Mouse (Mus musculus): Measurements from ENCODE around the gene Dscam. TPM values are rescaled to one million over a fixed set of nuclear protein-coding genes. Genes with fewer than 3 reads are reported as not detected.

Gene Dscam
- total and polyA plus RNA-seq, 2 experiments, result not detected

- Histone ChIP-seq H3K4me3 (ENCODE audit: insufficient read depth, low read depth, low read length) (no peak overlapping the region), H3K9ac (ENCODE audit: low read depth, low read length) (no peak overlapping the region)
- TF ChIP-seq CTCF (IDR thresholded peaks at IDR 0.05; ENCODE audit: low read depth, low read length) (no peak), POLR2A (IDR thresholded peaks at IDR 0.05; ENCODE audit: extremely low read depth, insufficient read depth, low read length) (no peak)
Observed at GRCm38 (mm10) chr16:96711935-96712334, 458.6 kb downstream of the Dscam start.

DNA sequence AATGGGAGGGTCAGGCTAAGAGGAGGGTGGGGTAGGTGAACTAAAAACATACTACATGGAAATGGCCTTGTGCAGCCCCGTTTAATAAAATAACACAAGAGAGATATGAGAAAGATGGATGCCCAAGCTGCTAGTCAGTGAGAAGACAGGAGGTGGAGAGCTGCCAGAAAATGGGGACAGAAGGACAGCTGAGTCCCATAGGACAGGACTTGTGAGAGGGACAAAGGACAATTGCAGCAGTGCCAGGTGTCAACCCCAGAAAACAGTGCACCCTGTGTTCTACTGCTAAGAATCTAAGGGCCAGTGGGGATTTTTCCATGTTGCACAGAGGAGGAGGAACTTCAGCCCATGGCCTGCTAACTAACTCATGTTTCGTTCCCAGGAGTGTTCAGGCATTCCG lies 470.0 kb downstream of the Dscam start:
- Histone ChIP-seq H3K4me3 (ENCODE audit: insufficient read depth, low read depth, low read length) (no peak overlapping the region), H3K4me1 (ENCODE audit: control insufficient read depth, insufficient read depth, low read length) (no peaks in the 10 kb centered on the region), H3K79me2 (ENCODE audit: control insufficient read depth, insufficient read depth, low read length) (no peaks in the 10 kb centered on the region), H3K27ac (replicated peaks; ENCODE audit: insufficient read depth, low read depth, low read length) (no peak overlapping the region), H3K9ac (ENCODE audit: low read depth, low read length) (no peak overlapping the region), H3K36me3 (ENCODE audit: control insufficient read depth, insufficient read depth, low read length) (no peaks in the 10 kb centered on the region), H3K27me3 (ENCODE audit: control insufficient read depth, insufficient read depth, low read length) (no peaks in the 10 kb centered on the region)
- WGBS, result 87% methylated on average over 3 of the region's 3 CpGs
- TF ChIP-seq CTCF (IDR thresholded peaks at IDR 0.05; ENCODE audit: low read depth, low read length), result no peak
- TF ChIP-seq POLR2A (IDR thresholded peaks at IDR 0.05; ENCODE audit: extremely low read depth, insufficient read depth, low read length), result no peak
- DNase-seq (ENCODE audit: extremely low read depth, low read depth, low spot score), result peak; percentile 10

More at GRCm38 (mm10) chr16:96711935-96712334, 458.6 kb downstream of the Dscam start:
- H3K36me3 ChIP-seq (ENCODE audit: control insufficient read depth, insufficient read depth, low read length), result no peaks in the 10 kb centered on the region
- H3K79me2 ChIP-seq (ENCODE audit: control insufficient read depth, insufficient read depth, low read length), result no peaks in the 10 kb centered on the region
- DNase-seq (ENCODE audit: extremely low read depth, low read depth, low spot score), result no peak
- H3K4me1 ChIP-seq (ENCODE audit: control insufficient read depth, insufficient read depth, low read length), result no peaks in the 10 kb centered on the region
- H3K27ac ChIP-seq (replicated peaks; ENCODE audit: insufficient read depth, low read depth, low read length), result no peak overlapping the region
- WGBS, result 45% methylated on average over 4 of the region's 4 CpGs
- no peaks in the 10 kb centered on the region for H3K27me3 ChIP-seq (ENCODE audit: control insufficient read depth, insufficient read depth, low read length)

GRCm38 (mm10) chr16:96695882-96696281 lies 474.7 kb downstream of the Dscam start:
- no peaks in the 10 kb centered on the region for H3K79me2 ChIP-seq (ENCODE audit: control insufficient read depth, insufficient read depth, low read length)
- no peaks in the 10 kb centered on the region for H3K27me3 ChIP-seq (ENCODE audit: control insufficient read depth, insufficient read depth, low read length)
- no peak overlapping the region for H3K9ac ChIP-seq (ENCODE audit: low read depth, low read length)
- TF ChIP-seq POLR2A (IDR thresholded peaks at IDR 0.05; ENCODE audit: extremely low read depth, insufficient read depth, low read length) (no peak), CTCF (IDR thresholded peaks at IDR 0.05; ENCODE audit: low read depth, low read length) (no peak)
- WGBS, result 85% methylated on average over 4 of the region's 4 CpGs
- no peak for DNase-seq (ENCODE audit: extremely low read depth, low read depth, low spot score)
- H3K4me1 ChIP-seq (ENCODE audit: control insufficient read depth, insufficient read depth, low read length), result no peaks in the 10 kb centered on the region
- no peaks in the 10 kb centered on the region for H3K36me3 ChIP-seq (ENCODE audit: control insufficient read depth, insufficient read depth, low read length)
- H3K27ac ChIP-seq (replicated peaks; ENCODE audit: insufficient read depth, low read depth, low read length), result no peak overlapping the region
- no peak overlapping the region for H3K4me3 ChIP-seq (ENCODE audit: insufficient read depth, low read depth, low read length)

GRCm38 (mm10) chr16:96691576-96691975 lies 479.0 kb downstream of the Dscam start:
- Histone ChIP-seq H3K9ac (ENCODE audit: low read depth, low read length) (no peak overlapping the region), H3K79me2 (ENCODE audit: control insufficient read depth, insufficient read depth, low read length) (no peaks in the 10 kb centered on the region), H3K36me3 (ENCODE audit: control insufficient read depth, insufficient read depth, low read length) (no peaks in the 10 kb centered on the region), H3K4me1 (ENCODE audit: control insufficient read depth, insufficient read depth, low read length) (no peaks in the 10 kb centered on the region), H3K27ac (replicated peaks; ENCODE audit: insufficient read depth, low read depth, low read length) (no peak overlapping the region), H3K27me3 (ENCODE audit: control insufficient read depth, insufficient read depth, low read length) (no peaks in the 10 kb centered on the region), H3K4me3 (ENCODE audit: insufficient read depth, low read depth, low read length) (no peak overlapping the region)
- no peak for TF ChIP-seq CTCF (IDR thresholded peaks at IDR 0.05; ENCODE audit: low read depth, low read length)
- TF ChIP-seq POLR2A (IDR thresholded peaks at IDR 0.05; ENCODE audit: extremely low read depth, insufficient read depth, low read length), result no peak
- 80% methylated on average over 6 of the region's 6 CpGs for WGBS
- no peak for DNase-seq (ENCODE audit: extremely low read depth, low read depth, low spot score)

GRCm38 (mm10) chr16:96690052-96690451 lies 480.5 kb downstream of the Dscam start:
- Histone ChIP-seq H3K27ac (replicated peaks; ENCODE audit: insufficient read depth, low read depth, low read length) (no peak overlapping the region), H3K27me3 (ENCODE audit: control insufficient read depth, insufficient read depth, low read length) (no peaks in the 10 kb centered on the region), H3K36me3 (ENCODE audit: control insufficient read depth, insufficient read depth, low read length) (no peaks in the 10 kb centered on the region), H3K4me3 (ENCODE audit: insufficient read depth, low read depth, low read length) (no peak overlapping the region), H3K79me2 (ENCODE audit: control insufficient read depth, insufficient read depth, low read length) (no peaks in the 10 kb centered on the region), H3K4me1 (ENCODE audit: control insufficient read depth, insufficient read depth, low read length) (no peaks in the 10 kb centered on the region), H3K9ac (ENCODE audit: low read depth, low read length) (no peak overlapping the region)
- WGBS, result 50% methylated on average over 2 of the region's 2 CpGs
- DNase-seq (ENCODE audit: extremely low read depth, low read depth, low spot score), result no peak
- no peak for TF ChIP-seq POLR2A (IDR thresholded peaks at IDR 0.05; ENCODE audit: extremely low read depth, insufficient read depth, low read length)
- TF ChIP-seq CTCF (IDR thresholded peaks at IDR 0.05; ENCODE audit: low read depth, low read length), result no peak

DNA sequence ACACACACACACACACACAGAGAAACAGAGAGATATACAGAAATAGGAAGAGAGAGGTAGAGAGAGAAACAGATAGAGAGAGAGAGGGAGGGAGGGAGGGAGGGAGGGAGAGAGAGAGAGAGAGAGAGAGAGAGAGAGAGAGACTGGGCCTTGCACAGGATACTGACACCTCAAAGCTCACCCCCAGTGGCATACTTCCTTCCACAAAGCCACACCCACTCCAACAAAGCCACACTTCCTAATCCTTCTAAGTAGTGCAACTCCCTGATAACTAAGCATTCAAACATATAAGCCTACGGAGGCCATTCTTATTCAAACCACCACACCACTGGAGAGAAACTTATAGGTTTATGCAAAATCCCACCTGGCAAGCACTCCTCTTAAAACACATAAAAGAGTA lies 481.1 kb downstream of the Dscam start:
- 39% methylated on average over 1 of the region's 1 CpGs for WGBS
- TF ChIP-seq CTCF (IDR thresholded peaks at IDR 0.05; ENCODE audit: low read depth, low read length) (no peak), POLR2A (IDR thresholded peaks at IDR 0.05; ENCODE audit: extremely low read depth, insufficient read depth, low read length) (no peak)
- DNase-seq (ENCODE audit: extremely low read depth, low read depth, low spot score), result no peak
- H3K27me3 ChIP-seq (ENCODE audit: control insufficient read depth, insufficient read depth, low read length), result no peaks in the 10 kb centered on the region
- H3K4me1 ChIP-seq (ENCODE audit: control insufficient read depth, insufficient read depth, low read length), result no peaks in the 10 kb centered on the region
- no peaks in the 10 kb centered on the region for H3K36me3 ChIP-seq (ENCODE audit: control insufficient read depth, insufficient read depth, low read length)
- no peak overlapping the region for H3K4me3 ChIP-seq (ENCODE audit: insufficient read depth, low read depth, low read length)
- no peaks in the 10 kb centered on the region for H3K79me2 ChIP-seq (ENCODE audit: control insufficient read depth, insufficient read depth, low read length)
- no peak overlapping the region for H3K27ac ChIP-seq (replicated peaks; ENCODE audit: insufficient read depth, low read depth, low read length)
- no peak overlapping the region for H3K9ac ChIP-seq (ENCODE audit: low read depth, low read length)
